Mouse (Mus musculus): Measurements from ENCODE around the gene Akap2.

DNA sequence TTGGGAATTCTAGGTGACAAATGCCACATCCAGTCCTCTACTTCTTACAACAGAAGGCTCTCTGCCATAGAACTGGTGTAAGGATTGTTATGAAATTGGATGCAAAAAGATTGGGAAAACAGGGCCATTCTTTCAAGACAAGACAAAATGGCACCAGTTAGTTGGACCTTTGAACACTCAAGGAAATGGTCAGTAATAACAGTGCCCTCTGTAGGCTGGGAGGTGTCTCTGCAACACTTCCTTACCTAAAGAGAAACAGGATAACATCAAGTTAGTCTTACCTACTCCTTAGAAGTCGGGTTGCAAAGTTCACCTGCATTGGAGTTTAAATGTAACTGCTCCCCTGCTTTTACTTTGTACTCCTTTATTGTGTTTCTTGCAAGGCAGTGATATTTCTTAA lies 1.9 kb downstream of the Akap2 start:
- TF ChIP-seq CTCF (IDR thresholded peaks at IDR 0.05; ENCODE audit: low read depth), result peak; percentile 25
- TF ChIP-seq EP300 (optimal IDR thresholded peaks at IDR 0.05), result no peak

All from stomach, postnatal 0 days (tissue).